Mouse (Mus musculus) heart, embryonic 14.5 days (tissue): ENCODE data around the gene Pik3ap1. TPM values are rescaled to one million over a fixed set of nuclear protein-coding genes. Genes with fewer than 3 reads are reported as not detected.
"Not testable (repeated sequence)": the region's sequence is repeated elsewhere in the genome, so short reads cannot be mapped to it uniquely, and the experiment has no call there.

Source experiments
- ATAC-seq: fragments of 200-750 bp; cut with Nextera tagmentation; 2 replicates; pipeline ENCODE4 v1.8.0; 2017; ENCODE audit warnings: low read depth, moderate TSS enrichment; ENCODE audit not compliant: insufficient number of reproducible peaks, insufficient read depth, low FRiP score
- H3K27ac ChIP-seq, 2 experiments: fragments of 200-500 bp in 1 of 2; fragments of 300-500 bp in 1 of 2; sonication (generic) in 1 of 2; replicated peaks in 1 of 2; 2 replicates each; pipeline ENCODE4 v1.5.1; 2012 to 2014; ENCODE audit warnings: low read depth in 2 of 2, low read length in 2 of 2, control low read depth in 1 of 2, mild to moderate bottlenecking in 1 of 2, mixed read lengths in 1 of 2; ENCODE audit not compliant: control insufficient read depth in 1 of 2, insufficient read depth in 1 of 2
- H3K27me3 ChIP-seq: fragments of 300-500 bp; sonication (generic); 2 replicates; pipeline ENCODE4 v1.6.1; 2014; ENCODE audit warnings: mild to moderate bottlenecking, low read length, control low read depth; ENCODE audit not compliant: control insufficient read depth, insufficient read depth
- H3K36me3 ChIP-seq: fragments of 300-500 bp; sonication (generic); 2 replicates; pipeline ENCODE4 v1.6.1; 2014; ENCODE audit warnings: mild to moderate bottlenecking, control low read depth, low read length, mixed read lengths; ENCODE audit not compliant: control insufficient read depth, insufficient read depth
- H3K4me1 ChIP-seq, 2 experiments: fragments of 200-500 bp in 1 of 2; fragments of 300-500 bp in 1 of 2; sonication (generic) in 1 of 2; 2 replicates each; pipeline ENCODE4 v1.6.1; 2012 to 2014; ENCODE audit warnings: low read length in 2 of 2, control low read depth in 1 of 2, mixed read lengths in 1 of 2; ENCODE audit not compliant: control insufficient read depth in 2 of 2, insufficient read depth in 2 of 2
- H3K4me2 ChIP-seq: fragments of 300-500 bp; sonication (generic); 2 replicates; pipeline ENCODE4 v1.6.1; 2014; ENCODE audit warnings: mild to moderate bottlenecking, low read length
- H3K4me3 ChIP-seq, 2 experiments: fragments of 200-500 bp in 1 of 2; fragments of 300-500 bp in 1 of 2; sonication (generic) in 1 of 2; 2 replicates each; pipeline ENCODE4 v1.5.1; 2012 to 2014; ENCODE audit warnings: low read length in 2 of 2, mild to moderate bottlenecking in 2 of 2, control low read depth in 1 of 2, low read depth in 1 of 2, moderate library complexity in 1 of 2; ENCODE audit not compliant: control insufficient read depth in 1 of 2, insufficient read depth in 1 of 2
- H3K9ac ChIP-seq: fragments of 300-500 bp; sonication (generic); 2 replicates; pipeline ENCODE4 v1.6.1; 2014; ENCODE audit warnings: mild to moderate bottlenecking, low read length
- H3K9me3 ChIP-seq: fragments of 300-500 bp; sonication (generic); 2 replicates; pipeline ENCODE4 v1.6.1; 2016; ENCODE audit warnings: low read length, control low read depth; ENCODE audit not compliant: control insufficient read depth
- WGBS: fragments of 180-500 bp; shearing (Covaris S2); extraction: QIAGEN DNeasy Blood & Tissue Kit; methylation state at CpG from one replicate; pipeline ENCODE4 v1.1.7; 2014; 5-methylcytosine and 5-hydroxymethylcytosine counted together
- polyA plus RNA-seq: library from polyadenylated mRNA; unstranded; fragments of >200 nt; fragmentation: Nextera tagmentation; extraction: Ambion mirVana; gene quantifications from 2 replicates; pipeline ENCODE4 v1.2.1, GENCODE M21; 2014

Gene Pik3ap1
- 1.3 and 1.8 TPM in 2 replicates for polyA plus RNA-seq

GRCm38 (mm10) chr19:41384922-41385508, at the start of gene Pik3ap1:
TSS of gene Pik3ap1 (minus strand) at chr19:41385102.
- H3K27me3 ChIP-seq, result peaks cover 8% of the 10 kb centered on the region; the same call in 1 of the 2 replicates
- no peaks in the 10 kb centered on the region for H3K36me3 ChIP-seq
- H3K27ac ChIP-seq, result no peak within 1 kb of the TSS
- H3K4me3 ChIP-seq, result peak within 1 kb of the TSS; percentile 47 to 53
- no peak for ATAC-seq
- H3K9me3 ChIP-seq, result no peaks in the 10 kb centered on the region
- H3K9ac ChIP-seq, result peak within 1 kb of the TSS; percentile 60
- under 1% methylated on average over 40 of the region's 41 CpGs for WGBS
- H3K4me2 ChIP-seq, result peak within 1 kb of the TSS; percentile 96
- peaks cover 7 to 25% of the 10 kb centered on the region in 2 experiments for H3K4me1 ChIP-seq

GRCm38 (mm10) chr19:41431512-41432164, 46.7 kb upstream of the Pik3ap1 start:
- not testable (repeated sequence) for H3K27ac ChIP-seq, H3K4me2 ChIP-seq, H3K9ac ChIP-seq, H3K4me3 ChIP-seq, H3K9me3 ChIP-seq, H3K4me1 ChIP-seq, H3K27me3 ChIP-seq, H3K36me3 ChIP-seq, ATAC-seq
- WGBS, result no CpG with 5 or more reads among the region's 6 CpGs

GRCm38 (mm10) chr19:41425927-41426772, 41.2 kb upstream of the Pik3ap1 start:
- H3K9me3 ChIP-seq, H3K27me3 ChIP-seq, H3K4me1 ChIP-seq, H3K27ac ChIP-seq, H3K9ac ChIP-seq, H3K4me2 ChIP-seq, ATAC-seq, H3K4me3 ChIP-seq, H3K36me3 ChIP-seq: not testable (repeated sequence)
- WGBS, result no CpG with 5 or more reads among the region's 8 CpGs

GRCm38 (mm10) chr19:41421264-41421663, 36.4 kb upstream of the Pik3ap1 start:
- WGBS, result 53% methylated on average over 2 of the region's 2 CpGs
- H3K9ac ChIP-seq, result no peak overlapping the region
- ATAC-seq, result no peak

GRCm38 (mm10) chr19:41418786-41419185, 33.9 kb upstream of the Pik3ap1 start:
- no peak overlapping the region for H3K4me2 ChIP-seq
- 50% methylated on average over 2 of the region's 2 CpGs for WGBS

More at GRCm38 (mm10) chr19:41421264-41421663, 36.4 kb upstream of the Pik3ap1 start:
- Histone ChIP-seq H3K4me3 (no peak overlapping the region), H3K27me3 (no peaks in the 10 kb centered on the region), H3K27ac (no peak overlapping the region), H3K36me3 (no peaks in the 10 kb centered on the region), H3K9me3 (0 out of 2 replicates have a peak, but pooled peaks cover 2% of the 10 kb centered on the region), H3K4me2 (no peak overlapping the region), H3K4me1 (no peaks in the 10 kb centered on the region; a peak in 1 of 4 replicates)

GRCm38 (mm10) chr19:41417995-41418394, 33.1 kb upstream of the Pik3ap1 start:
- WGBS, result 63% methylated on average over 5 of the region's 5 CpGs
- no peak for ATAC-seq
- H3K4me2 ChIP-seq, result no peak overlapping the region

More at GRCm38 (mm10) chr19:41418786-41419185, 33.9 kb upstream of the Pik3ap1 start:
- no peak overlapping the region for H3K27ac ChIP-seq
- no peaks in the 10 kb centered on the region for H3K36me3 ChIP-seq
- H3K9me3 ChIP-seq, result 0 out of 2 replicates have a peak, but pooled peaks cover 1% of the 10 kb centered on the region
- H3K9ac ChIP-seq, result no peak overlapping the region
- no peaks in the 10 kb centered on the region for H3K27me3 ChIP-seq
- ATAC-seq, result no peak
- H3K4me3 ChIP-seq, result no peak overlapping the region
- no peaks in the 10 kb centered on the region; a peak in 1 of 4 replicates for H3K4me1 ChIP-seq

GRCm38 (mm10) chr19:41416201-41416600, 31.3 kb upstream of the Pik3ap1 start:
- Histone ChIP-seq H3K4me1 (no peaks in the 10 kb centered on the region; a peak in 1 of 4 replicates), H3K27ac (no peak overlapping the region), H3K4me3 (peak overlapping the region in 1 of 2 experiments; percentile 1; a peak in 1 of 4 replicates), H3K4me2 (peak overlapping the region; percentile 46), H3K9me3 (0 out of 2 replicates have a peak, but pooled peaks cover 5% of the 10 kb centered on the region), H3K27me3 (no peaks in the 10 kb centered on the region), H3K36me3 (no peaks in the 10 kb centered on the region), H3K9ac (no peak overlapping the region)
- no peak for ATAC-seq
- WGBS, result 25% methylated on average over 10 of the region's 10 CpGs

More at GRCm38 (mm10) chr19:41417995-41418394, 33.1 kb upstream of the Pik3ap1 start:
- H3K27ac ChIP-seq, result no peak overlapping the region
- H3K36me3 ChIP-seq, result no peaks in the 10 kb centered on the region
- H3K9ac ChIP-seq, result no peak overlapping the region
- no peaks in the 10 kb centered on the region for H3K27me3 ChIP-seq
- no peaks in the 10 kb centered on the region; a peak in 1 of 4 replicates for H3K4me1 ChIP-seq
- H3K9me3 ChIP-seq, result 0 out of 2 replicates have a peak, but pooled peaks cover 3% of the 10 kb centered on the region
- H3K4me3 ChIP-seq, result no peak overlapping the region
